Mouse (Mus musculus): ENCODE results near the gene Zfhx2. TPM values are rescaled to one million over a fixed set of nuclear protein-coding genes. Genes with fewer than 3 reads are reported as not detected.

The Zfhx2 gene
- polyA plus RNA-seq (2012; fragmentation: generic; extraction: Trizol): 0.63 TPM
- long read RNA-seq, experiment 1: 0 reads
- long read RNA-seq, experiment 2: 0 reads

DNA sequence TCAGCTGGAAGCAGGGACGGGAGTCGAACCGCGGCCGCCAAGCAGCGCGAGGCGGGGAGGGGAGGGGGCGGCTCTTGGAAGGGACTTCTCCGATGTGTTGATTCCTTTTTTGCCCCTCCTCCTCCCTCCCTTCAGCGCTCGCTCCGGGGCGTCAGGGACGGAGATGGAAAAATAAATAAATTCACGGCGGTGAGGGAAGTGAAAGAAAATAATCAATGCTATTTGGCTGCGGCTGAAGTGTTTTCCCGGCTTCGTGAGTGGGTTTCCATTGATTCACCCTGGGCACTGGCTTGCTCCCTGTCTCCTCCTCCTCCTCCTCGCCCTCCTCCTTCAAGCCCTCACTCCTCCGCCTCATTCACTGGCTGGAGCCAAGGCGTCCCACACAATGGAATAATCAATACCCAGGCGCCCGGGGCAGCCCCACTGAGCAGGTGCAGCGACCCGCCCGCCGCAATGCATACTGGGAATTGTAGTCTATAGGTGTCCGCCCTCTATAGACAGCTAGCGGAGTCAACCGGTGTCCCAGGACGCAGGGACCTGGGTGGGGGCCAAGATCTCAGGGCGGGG lies at the start of gene Zfhx2:
Zfhx2 (minus strand) TSS at position 314 of the 567 bp plus-strand sequence.
- Histone ChIP-seq H3ac (ENCODE audit: control insufficient read depth, insufficient read length, low read depth) (peak within 1 kb of the TSS; percentile 47), H3K36me3 (ENCODE audit: control insufficient read depth, insufficient read depth) (no peaks in the 10 kb centered on the region), H3K79me3 (ENCODE audit: low read depth) (no peaks in the 10 kb centered on the region), H3K79me2 (ENCODE audit: control insufficient read depth, insufficient read depth) (peaks cover 8% of the 10 kb centered on the region), H3K27me3 (ENCODE audit: control insufficient read depth, insufficient read depth, insufficient read length) (no peaks in the 10 kb centered on the region), H3K4me3 (ENCODE audit: insufficient read depth, poor library complexity, severe bottlenecking) (peak within 1 kb of the TSS; percentile 45)
- TF ChIP-seq CTCF (IDR thresholded peaks at IDR 0.05; ENCODE audit: control insufficient read depth, insufficient read depth, insufficient read length) (no peak), CEBPB (IDR thresholded peaks at IDR 0.05; ENCODE audit: low read depth) (no peak), MAX (IDR thresholded peaks at IDR 0.05) (peak; percentile 40), MYOD1 (IDR thresholded peaks at IDR 0.05; ENCODE audit: control insufficient read depth, insufficient read length, low read depth) (peak; percentile 24)

GRCm38 (mm10) chr14:55139313-55139712 lies 47.2 kb upstream of the Zfhx2 start:
- Histone ChIP-seq H3K79me2 (ENCODE audit: control insufficient read depth, insufficient read depth) (no peaks in the 10 kb centered on the region), H3K79me3 (ENCODE audit: low read depth) (no peaks in the 10 kb centered on the region), H3K4me3 (ENCODE audit: insufficient read depth, poor library complexity, severe bottlenecking) (no peak overlapping the region), H3K27me3 (ENCODE audit: control insufficient read depth, insufficient read depth, insufficient read length) (peaks cover 33% of the 10 kb centered on the region), H3ac (ENCODE audit: control insufficient read depth, insufficient read length, low read depth) (no peak overlapping the region), H3K36me3 (ENCODE audit: control insufficient read depth, insufficient read depth) (no peaks in the 10 kb centered on the region)
- TF ChIP-seq MAX (IDR thresholded peaks at IDR 0.05) (no peak), USF1 (IDR thresholded peaks at IDR 0.05; ENCODE audit: low read depth) (no peak), FOSL1 (IDR thresholded peaks at IDR 0.05; ENCODE audit: insufficient read depth, low read length, poor library complexity, severe bottlenecking) (no peak), MYOD1 (IDR thresholded peaks at IDR 0.05; ENCODE audit: control insufficient read depth, insufficient read length, low read depth) (no peak), MYOG (IDR thresholded peaks at IDR 0.05; ENCODE audit: control insufficient read depth, extremely low read depth, insufficient read length) (no peak), CEBPB (IDR thresholded peaks at IDR 0.05; ENCODE audit: low read depth) (no peak), CTCF (IDR thresholded peaks at IDR 0.05; ENCODE audit: control insufficient read depth, insufficient read depth, insufficient read length) (no peak)

DNA sequence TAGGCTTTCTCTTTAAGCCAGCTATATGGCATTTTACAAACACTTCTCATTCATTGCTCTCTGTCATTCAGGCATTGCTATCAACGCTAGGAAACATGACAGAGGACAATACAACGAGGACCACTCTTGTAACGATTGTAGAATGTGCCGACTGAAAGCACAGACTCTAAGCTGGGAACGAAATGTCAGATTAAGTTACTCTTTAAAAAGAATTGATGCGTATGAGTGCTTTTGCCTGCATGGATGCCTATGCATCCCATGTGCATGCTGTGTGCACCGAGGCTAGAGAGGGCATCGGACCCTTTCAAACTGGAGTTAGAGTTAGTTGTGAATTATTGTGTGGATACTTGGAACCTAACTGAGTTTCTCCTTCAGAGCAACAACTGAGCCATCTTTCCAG lies 43.6 kb upstream of the Zfhx2 start:
- no peaks in the 10 kb centered on the region for H3K79me2 ChIP-seq (ENCODE audit: control insufficient read depth, insufficient read depth)
- H3ac ChIP-seq (ENCODE audit: control insufficient read depth, insufficient read length, low read depth): no peak overlapping the region
- H3K27me3 ChIP-seq (ENCODE audit: control insufficient read depth, insufficient read depth, insufficient read length): peaks cover 22% of the 10 kb centered on the region
- no peaks in the 10 kb centered on the region for H3K79me3 ChIP-seq (ENCODE audit: low read depth)
- TF ChIP-seq CEBPB (IDR thresholded peaks at IDR 0.05; ENCODE audit: low read depth) (no peak), MAX (IDR thresholded peaks at IDR 0.05) (no peak), MYOG (IDR thresholded peaks at IDR 0.05; ENCODE audit: control insufficient read depth, extremely low read depth, insufficient read length) (no peak), CTCF (IDR thresholded peaks at IDR 0.05; ENCODE audit: control insufficient read depth, insufficient read depth, insufficient read length) (no peak), FOSL1 (IDR thresholded peaks at IDR 0.05; ENCODE audit: insufficient read depth, low read length, poor library complexity, severe bottlenecking) (no peak), MYOD1 (IDR thresholded peaks at IDR 0.05; ENCODE audit: control insufficient read depth, insufficient read length, low read depth) (no peak), USF1 (IDR thresholded peaks at IDR 0.05; ENCODE audit: low read depth) (no peak)
- no peak overlapping the region for H3K4me3 ChIP-seq (ENCODE audit: insufficient read depth, poor library complexity, severe bottlenecking)
- no peaks in the 10 kb centered on the region for H3K36me3 ChIP-seq (ENCODE audit: control insufficient read depth, insufficient read depth)

- TF ChIP-seq CEBPB (IDR thresholded peaks at IDR 0.05; ENCODE audit: low read depth) (no peak), MYOD1 (IDR thresholded peaks at IDR 0.05; ENCODE audit: control insufficient read depth, insufficient read length, low read depth) (no peak), CTCF (IDR thresholded peaks at IDR 0.05; ENCODE audit: control insufficient read depth, insufficient read depth, insufficient read length) (no peak), MYOG (IDR thresholded peaks at IDR 0.05; ENCODE audit: control insufficient read depth, extremely low read depth, insufficient read length) (no peak), MAX (IDR thresholded peaks at IDR 0.05) (no peak), USF1 (IDR thresholded peaks at IDR 0.05; ENCODE audit: low read depth) (no peak), FOSL1 (IDR thresholded peaks at IDR 0.05; ENCODE audit: insufficient read depth, low read length, poor library complexity, severe bottlenecking) (no peak)
- no peaks in the 10 kb centered on the region for H3K79me3 ChIP-seq (ENCODE audit: low read depth)
- H3ac ChIP-seq (ENCODE audit: control insufficient read depth, insufficient read length, low read depth): no peak overlapping the region
- no peaks in the 10 kb centered on the region for H3K79me2 ChIP-seq (ENCODE audit: control insufficient read depth, insufficient read depth)
- H3K36me3 ChIP-seq (ENCODE audit: control insufficient read depth, insufficient read depth): no peaks in the 10 kb centered on the region
- H3K27me3 ChIP-seq (ENCODE audit: control insufficient read depth, insufficient read depth, insufficient read length): peaks cover 16% of the 10 kb centered on the region
- H3K4me3 ChIP-seq (ENCODE audit: insufficient read depth, poor library complexity, severe bottlenecking): no peak overlapping the region
Observed at GRCm38 (mm10) chr14:55126521-55126920, 34.4 kb upstream of the Zfhx2 start.

DNA sequence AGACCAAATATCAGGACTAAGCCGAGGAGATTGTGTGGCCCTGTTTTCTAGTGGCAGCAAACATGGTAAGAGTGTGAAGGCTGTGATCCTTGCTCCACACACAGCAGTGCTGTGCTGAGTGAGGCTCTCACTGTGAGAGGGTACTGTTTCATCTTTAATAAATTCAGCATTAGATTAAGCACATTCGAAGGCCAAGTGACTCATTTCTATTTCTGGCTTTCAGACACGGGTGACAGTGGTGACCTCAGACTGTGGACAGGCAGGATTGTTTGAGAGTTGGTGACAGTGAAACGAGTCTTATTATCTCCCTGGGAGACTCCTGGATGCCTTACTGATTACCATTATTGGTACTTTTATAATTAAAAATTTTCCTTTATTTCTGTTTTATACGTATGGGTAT lies 33.6 kb upstream of the Zfhx2 start:
- H3K36me3 ChIP-seq (ENCODE audit: control insufficient read depth, insufficient read depth): no peaks in the 10 kb centered on the region
- peaks cover 15% of the 10 kb centered on the region for H3K27me3 ChIP-seq (ENCODE audit: control insufficient read depth, insufficient read depth, insufficient read length)
- no peaks in the 10 kb centered on the region for H3K79me2 ChIP-seq (ENCODE audit: control insufficient read depth, insufficient read depth)
- H3K4me3 ChIP-seq (ENCODE audit: insufficient read depth, poor library complexity, severe bottlenecking): no peak overlapping the region
- no peak overlapping the region for H3ac ChIP-seq (ENCODE audit: control insufficient read depth, insufficient read length, low read depth)
- TF ChIP-seq CTCF (IDR thresholded peaks at IDR 0.05; ENCODE audit: control insufficient read depth, insufficient read depth, insufficient read length) (no peak), MYOG (IDR thresholded peaks at IDR 0.05; ENCODE audit: control insufficient read depth, extremely low read depth, insufficient read length) (no peak), MYOD1 (IDR thresholded peaks at IDR 0.05; ENCODE audit: control insufficient read depth, insufficient read length, low read depth) (no peak), CEBPB (IDR thresholded peaks at IDR 0.05; ENCODE audit: low read depth) (no peak)
- H3K79me3 ChIP-seq (ENCODE audit: low read depth): no peaks in the 10 kb centered on the region

DNA sequence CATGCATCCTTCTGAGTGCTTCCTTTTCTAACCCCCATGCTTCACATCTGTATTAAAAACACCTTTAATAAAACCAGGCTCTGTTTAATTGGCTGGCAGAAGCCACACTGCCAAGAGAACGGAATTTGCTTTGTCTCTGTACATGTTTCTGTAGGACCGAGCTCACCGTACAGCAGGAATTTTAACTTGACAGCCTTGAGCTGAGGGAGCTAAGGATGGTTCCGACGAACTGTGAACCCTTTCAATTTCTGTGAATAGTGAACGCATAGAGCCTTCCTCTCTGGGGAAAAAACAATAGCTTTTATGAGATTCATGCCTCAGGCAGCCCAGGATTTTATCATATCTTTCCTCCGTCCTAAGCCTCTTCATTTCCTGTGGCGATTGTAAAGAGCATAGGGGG lies 30.2 kb upstream of the Zfhx2 start:
- Histone ChIP-seq H3K79me2 (ENCODE audit: control insufficient read depth, insufficient read depth) (no peaks in the 10 kb centered on the region), H3ac (ENCODE audit: control insufficient read depth, insufficient read length, low read depth) (no peak overlapping the region), H3K36me3 (ENCODE audit: control insufficient read depth, insufficient read depth) (no peaks in the 10 kb centered on the region), H3K4me3 (ENCODE audit: insufficient read depth, poor library complexity, severe bottlenecking) (no peak overlapping the region), H3K79me3 (ENCODE audit: low read depth) (no peaks in the 10 kb centered on the region), H3K27me3 (ENCODE audit: control insufficient read depth, insufficient read depth, insufficient read length) (peaks cover 5% of the 10 kb centered on the region)
- TF ChIP-seq MYOG (IDR thresholded peaks at IDR 0.05; ENCODE audit: control insufficient read depth, extremely low read depth, insufficient read length) (no peak), MYOD1 (IDR thresholded peaks at IDR 0.05; ENCODE audit: control insufficient read depth, insufficient read length, low read depth) (no peak), MAX (IDR thresholded peaks at IDR 0.05) (no peak), CTCF (IDR thresholded peaks at IDR 0.05; ENCODE audit: control insufficient read depth, insufficient read depth, insufficient read length) (no peak), CEBPB (IDR thresholded peaks at IDR 0.05; ENCODE audit: low read depth) (no peak), USF1 (IDR thresholded peaks at IDR 0.05; ENCODE audit: low read depth) (no peak), FOSL1 (IDR thresholded peaks at IDR 0.05; ENCODE audit: insufficient read depth, low read length, poor library complexity, severe bottlenecking) (no peak)
